Mouse (Mus musculus) hindbrain, embryonic 15.5 days (tissue): Measurements from ENCODE around the gene Rfx4. TPM values are rescaled to one million over a fixed set of nuclear protein-coding genes. Genes with fewer than 3 reads are reported as not detected.

Source experiments
- polyA plus RNA-seq: library from polyadenylated mRNA; unstranded; fragments of >200 nt; fragmentation: Nextera tagmentation; extraction: Ambion mirVana; gene quantifications from 2 replicates; pipeline ENCODE4 v1.2.1, GENCODE M21; 2015

Gene Rfx4
- polyA plus RNA-seq, 1 experiment from 2014 or later, result 23.7 TPM

Other genes starting within 250 kb of the Rfx4 start
- gene Ckap4, start 222.0 kb upstream of the Rfx4 start, polyA plus RNA-seq, result 55.6 and 59.2 TPM in 2 replicates
- gene Tcp11l2, start 179.4 kb upstream of the Rfx4 start, polyA plus RNA-seq, result 21.7 and 23.8 TPM in 2 replicates
- gene Polr3b, start 133.8 kb upstream of the Rfx4 start, polyA plus RNA-seq, result 13.7 and 15.0 TPM in 2 replicates
- gene Ric8b, start 161.6 kb downstream of the Rfx4 start, polyA plus RNA-seq, result 45.0 and 48.1 TPM in 2 replicates